Mouse (Mus musculus) cerebellum, adult 2 months (tissue): ENCODE data around the gene G6pc3. TPM values are rescaled to one million over a fixed set of nuclear protein-coding genes. Genes with fewer than 3 reads are reported as not detected.

Experiments
- DNase-seq, 2 experiments: peaks; one replicate each; pipeline ENCODE4 v3.0.0; 2021
- H3K27ac ChIP-seq: fragments of 200-500 bp; 2 replicates; pipeline ENCODE4 v1.5.1; 2012; ENCODE audit warnings: low read length, control low read depth, inconsistent platforms; ENCODE audit not compliant: insufficient read depth
- H3K27me3 ChIP-seq: fragments of 200-500 bp; 2 replicates; pipeline ENCODE4 v1.6.1; 2012; ENCODE audit warnings: inconsistent platforms, mild to moderate bottlenecking, low read length, moderate library complexity; ENCODE audit not compliant: control insufficient read depth, insufficient read depth
- H3K4me1 ChIP-seq: fragments of 200-500 bp; 2 replicates; pipeline ENCODE4 v1.6.1; 2011; ENCODE audit warnings: low read length; ENCODE audit not compliant: control insufficient read depth, insufficient read depth
- H3K4me3 ChIP-seq: fragments of 200-500 bp; replicated peaks from 2 replicates; pipeline ENCODE3; 2011; ENCODE audit warnings: mild to moderate bottlenecking, low read depth, low read length, control low read depth; ENCODE audit not compliant: insufficient read depth
- CTCF ChIP-seq: fragments of 200-500 bp; IDR thresholded peaks from 2 replicates; pipeline ENCODE4 v1.5.1; 2011; ENCODE audit warnings: low read depth, mild to moderate bottlenecking, control low read depth, low read length, moderate library complexity, borderline replicate concordance; ENCODE audit not compliant: insufficient read depth
- POLR2A ChIP-seq: fragments of 200-500 bp; IDR thresholded peaks from 2 replicates; pipeline ENCODE4 v1.6.1; 2011; ENCODE audit warnings: low read length, control low read depth, borderline replicate concordance; ENCODE audit not compliant: insufficient read depth
- whole genome bisulfite sequencing: fragments of 180-500 bp; shearing (Covaris S2); methylation state at CpG from one replicate; pipeline ENCODE4 v1.1.7; 2018; 5-methylcytosine and 5-hydroxymethylcytosine counted together
- polyA plus RNA-seq: library from polyadenylated mRNA; depleted of rRNA; stranded (reverse); fragments of >200 nt; gene quantifications from 2 replicates; pipeline ENCODE4 v1.2.3, GENCODE M21; 2012

The G6pc3 gene
- polyA plus RNA-seq, 1 experiment = 120 TPM

GRCm38 (mm10) chr11:102217396-102217795, 28.0 kb downstream of the G6pc3 start:
- H3K4me1 ChIP-seq = peaks cover 82% of the 10 kb centered on the region
- peak overlapping the region; percentile 93; the same call in 1 of the 2 replicates for H3K27ac ChIP-seq
- TF ChIP-seq POLR2A (no peak), CTCF (no peak)

GRCm38 (mm10) chr11:102217876-102218430, 28.5 kb downstream of the G6pc3 start:
- H3K27ac ChIP-seq = peak overlapping the region; percentile 93
- H3K27me3 ChIP-seq = no peaks in the 10 kb centered on the region
- WGBS = 9% methylated on average over 7 of the region's 7 CpGs
- TF ChIP-seq CTCF (no peak), POLR2A (no peak)
- DNase-seq = no peak
- H3K4me3 ChIP-seq = peak overlapping the region; percentile 52
- peaks cover 85% of the 10 kb centered on the region for H3K4me1 ChIP-seq

More at GRCm38 (mm10) chr11:102217396-102217795, 28.0 kb downstream of the G6pc3 start:
- DNase-seq = peak; percentile 58 to 63
- H3K4me3 ChIP-seq = peak overlapping the region; percentile 9
- 29% methylated on average over 6 of the region's 6 CpGs for WGBS
- H3K27me3 ChIP-seq = no peaks in the 10 kb centered on the region

GRCm38 (mm10) chr11:102218783-102219182, 29.4 kb downstream of the G6pc3 start:
- peak; percentile 95 to 97 for DNase-seq
- peak overlapping the region; percentile 93 for H3K27ac ChIP-seq
- no peaks in the 10 kb centered on the region for H3K27me3 ChIP-seq
- peaks cover 85% of the 10 kb centered on the region for H3K4me1 ChIP-seq
- peak; percentile 52; the same call in 1 of the 2 replicates for TF ChIP-seq POLR2A
- TF ChIP-seq CTCF = no peak
- under 1% methylated on average over 10 of the region's 10 CpGs for WGBS
- H3K4me3 ChIP-seq = peak overlapping the region; percentile 52

- no peak for TF ChIP-seq CTCF
- TF ChIP-seq POLR2A = no peak
- Histone ChIP-seq H3K27me3 (no peaks in the 10 kb centered on the region), H3K4me3 (peak overlapping the region; percentile 15), H3K27ac (peak overlapping the region; percentile 69), H3K4me1 (peaks cover 85% of the 10 kb centered on the region)
- DNase-seq = peak; percentile 72 to 74
- WGBS = 22% methylated on average over 14 of the region's 14 CpGs
Observed at GRCm38 (mm10) chr11:102219247-102219993, 30.0 kb downstream of the G6pc3 start.

- peak overlapping the region; percentile 69 for H3K27ac ChIP-seq
- peaks cover 85% of the 10 kb centered on the region for H3K4me1 ChIP-seq
- WGBS = 19% methylated on average over 4 of the region's 4 CpGs
- no peak for TF ChIP-seq POLR2A
- TF ChIP-seq CTCF = no peak
- H3K4me3 ChIP-seq = no peak overlapping the region
- DNase-seq = peak; percentile 68
- no peaks in the 10 kb centered on the region for H3K27me3 ChIP-seq
Observed at GRCm38 (mm10) chr11:102219994-102220346, 30.6 kb downstream of the G6pc3 start.

- TF ChIP-seq CTCF (no peak), POLR2A (no peak)
- no peaks in the 10 kb centered on the region for H3K27me3 ChIP-seq
- peaks cover 83% of the 10 kb centered on the region for H3K4me1 ChIP-seq
- 32% methylated on average over 6 of the region's 6 CpGs for WGBS
- H3K4me3 ChIP-seq = no peak overlapping the region
- DNase-seq = peak; percentile 43
- H3K27ac ChIP-seq = no peak overlapping the region
Observed at GRCm38 (mm10) chr11:102220451-102220850, 31.0 kb downstream of the G6pc3 start.

GRCm38 (mm10) chr11:102221243-102221953, 32.0 kb downstream of the G6pc3 start:
- peaks cover 84% of the 10 kb centered on the region for H3K4me1 ChIP-seq
- H3K27ac ChIP-seq = peak overlapping the region; percentile 17; the same call in 1 of the 2 replicates
- 67% methylated on average over 8 of the region's 8 CpGs for WGBS
- TF ChIP-seq CTCF (no peak), POLR2A (no peak)
- H3K4me3 ChIP-seq = no peak overlapping the region
- no peaks in the 10 kb centered on the region for H3K27me3 ChIP-seq
- DNase-seq = peak; percentile 6 to 30

GRCm38 (mm10) chr11:102221954-102222351, 32.5 kb downstream of the G6pc3 start:
- TF ChIP-seq POLR2A (no peak), CTCF (no peak)
- DNase-seq = peak; percentile 58 to 65
- WGBS = 20% methylated on average over 8 of the region's 8 CpGs
- H3K4me1 ChIP-seq = peaks cover 87% of the 10 kb centered on the region
- H3K4me3 ChIP-seq = no peak overlapping the region
- peak overlapping the region; percentile 17; the same call in 1 of the 2 replicates for H3K27ac ChIP-seq
- no peaks in the 10 kb centered on the region for H3K27me3 ChIP-seq
